Mouse (Mus musculus) bone marrow macrophage, adult 2 months (primary cell): ENCODE data around the gene Zfand3.

Experiments used
- CTCF ChIP-seq: IDR thresholded peaks from 2 replicates; pipeline ENCODE4 v1.5.1; 2012; ENCODE audit warnings: low read depth, mild to moderate bottlenecking, low read length, moderate library complexity
- POLR2A ChIP-seq: IDR thresholded peaks from 2 replicates; pipeline ENCODE4 v1.6.1; 2012; ENCODE audit warnings: mild to moderate bottlenecking, low read depth, low read length, borderline replicate concordance

DNA sequence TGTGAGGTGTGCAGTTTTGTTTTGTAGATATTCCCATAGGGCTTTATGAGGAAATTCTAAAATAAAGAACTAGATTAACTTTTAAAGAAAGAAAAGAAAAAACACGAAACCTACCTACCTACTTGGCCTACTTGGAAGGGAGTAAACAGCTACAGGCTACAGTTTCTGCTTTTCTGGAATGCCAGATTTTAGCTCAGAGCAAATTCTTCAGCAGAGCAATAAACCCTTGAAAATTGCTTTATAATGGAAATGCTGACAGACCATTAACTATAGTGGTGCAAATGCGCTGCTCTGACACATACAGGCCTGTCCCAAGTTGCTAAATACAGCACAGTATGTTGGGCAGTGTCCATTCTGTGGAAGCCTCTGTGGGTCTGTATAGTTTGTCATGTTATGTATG, 40.6 kb downstream of the Zfand3 start:
- TF ChIP-seq CTCF, result no peak
- TF ChIP-seq POLR2A, result no peak
